Mouse (Mus musculus) lung, postnatal 10 days (tissue): Measurements from ENCODE around the gene Sdk1.
A peak's percentile ranks its signal among the peaks of the same experiment; 100 is the strongest.
"Not testable (repeated sequence)": the region's sequence is repeated elsewhere in the genome, so short reads cannot be mapped to it uniquely, and the experiment has no call there.

ENCODE experiments used
- DNase-seq: peaks from one replicate; pipeline ENCODE4 v3.0.0; 2021

Gene Sdk1

GRCm38 (mm10) chr5:141468821-141469220 is 227.5 kb downstream of the Sdk1 start:
- DNase-seq: no peak

- no peak for DNase-seq
Measured at GRCm38 (mm10) chr5:141505281-141505680, 264.0 kb downstream of the Sdk1 start.

- DNase-seq: no peak
Measured at GRCm38 (mm10) chr5:141506344-141506743, 265.1 kb downstream of the Sdk1 start.

GRCm38 (mm10) chr5:141524801-141525715 is 283.8 kb downstream of the Sdk1 start:
- DNase-seq: no peak

GRCm38 (mm10) chr5:141540193-141540592 is 298.9 kb downstream of the Sdk1 start:
- DNase-seq: no peak

DNA sequence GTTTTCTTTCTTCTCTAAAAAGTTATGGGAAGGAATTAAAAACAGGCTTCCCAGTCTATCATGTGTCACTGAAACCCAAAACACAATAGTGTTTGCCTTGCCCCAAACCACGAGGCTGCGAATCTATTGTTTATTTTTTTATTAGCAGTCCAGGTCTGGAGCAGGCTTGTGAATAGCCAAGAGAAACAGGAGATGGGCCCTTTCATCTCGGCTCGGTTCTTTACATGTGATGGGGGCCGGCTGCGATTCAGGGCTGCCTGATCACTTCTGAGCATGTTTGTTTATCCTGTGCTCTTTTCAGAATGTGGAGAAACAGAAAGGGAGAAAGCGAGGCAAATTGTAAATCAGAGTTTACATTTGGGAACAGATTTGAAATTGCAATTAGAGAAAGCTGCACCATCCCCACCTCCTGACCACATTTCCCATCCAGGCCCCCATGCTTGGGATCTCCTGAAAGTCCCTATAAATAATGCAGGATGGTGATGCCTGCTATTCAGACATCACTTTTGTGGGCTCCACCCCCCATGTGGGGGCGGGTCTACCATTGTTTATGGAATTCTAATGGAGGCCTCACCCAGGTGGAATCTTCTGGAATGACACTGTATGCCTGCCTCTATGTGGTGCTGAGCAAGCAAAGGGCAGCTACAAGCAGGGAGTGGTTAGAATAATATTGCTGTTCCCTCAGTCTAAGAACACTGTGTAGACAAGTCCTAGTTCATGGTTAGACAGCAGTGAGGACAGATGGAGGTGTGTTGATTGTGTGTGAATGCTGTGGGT is 301.8 kb downstream of the Sdk1 start:
- DNase-seq: no peak

GRCm38 (mm10) chr5:141553444-141553843 is 312.2 kb downstream of the Sdk1 start:
- DNase-seq: no peak

GRCm38 (mm10) chr5:141558731-141559130 is 317.4 kb downstream of the Sdk1 start:
- no peak for DNase-seq

DNA sequence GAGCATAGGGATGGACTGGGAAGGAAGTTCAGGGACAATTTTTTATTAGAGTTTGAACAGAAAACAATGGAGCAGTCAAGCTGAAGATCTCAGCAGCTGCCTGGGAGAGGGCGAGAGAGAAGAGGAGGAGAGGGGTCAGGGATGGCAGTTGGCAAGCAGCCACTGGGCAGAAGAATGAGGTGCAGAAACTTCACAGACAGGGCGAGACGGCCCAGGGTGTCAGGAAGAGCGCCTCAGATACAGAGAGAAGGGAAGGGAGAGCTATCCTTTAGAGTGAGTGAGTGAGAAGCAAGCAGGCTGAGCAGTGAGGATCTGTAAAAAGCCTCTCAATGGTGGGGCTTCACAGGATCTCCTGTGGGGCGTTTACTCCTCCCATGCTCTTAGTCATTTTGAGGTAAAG is 319.0 kb downstream of the Sdk1 start:
- no peak for DNase-seq

GRCm38 (mm10) chr5:141561989-141562560 is 320.8 kb downstream of the Sdk1 start:
- DNase-seq: peak; percentile 11

DNA sequence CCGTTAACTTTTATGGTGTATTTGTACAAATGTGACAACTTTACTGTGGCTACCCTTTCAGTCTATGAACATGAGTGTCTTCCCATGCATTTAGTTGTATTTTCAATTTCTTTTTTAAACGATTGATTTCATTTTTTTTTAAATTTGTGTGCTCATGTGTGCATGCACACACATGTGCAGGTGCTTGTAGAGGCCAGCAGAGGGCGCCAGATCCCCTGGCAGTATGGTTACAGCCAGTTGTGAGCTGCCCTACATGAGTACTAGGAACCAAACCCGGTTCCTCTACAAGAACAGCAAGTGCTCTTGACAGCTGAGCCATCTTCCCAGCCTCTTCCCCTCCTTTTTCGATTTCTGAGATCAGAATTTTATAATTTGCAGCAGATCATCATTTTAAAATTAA is 322.9 kb downstream of the Sdk1 start:
- no peak for DNase-seq

DNA sequence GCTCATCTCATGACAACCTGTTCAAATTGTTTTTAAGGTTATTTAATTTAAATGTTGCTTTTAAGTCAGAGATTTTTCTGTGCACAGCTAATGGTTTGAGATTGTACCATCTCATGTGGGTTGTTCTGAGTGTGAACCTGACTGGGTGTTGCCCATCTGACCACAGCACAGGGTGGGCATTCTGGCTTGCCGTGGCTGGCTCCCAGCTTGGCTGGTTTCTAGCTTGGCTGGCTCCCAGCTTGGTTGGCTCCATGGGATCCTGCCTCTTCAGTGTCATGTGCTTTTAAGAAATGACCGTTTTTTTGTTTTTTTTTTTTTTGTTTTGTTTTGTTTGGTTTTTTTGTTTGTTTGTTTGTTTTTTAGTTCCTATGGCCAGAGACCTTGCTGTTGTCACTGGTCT is 326.8 kb downstream of the Sdk1 start:
- no peak for DNase-seq

DNA sequence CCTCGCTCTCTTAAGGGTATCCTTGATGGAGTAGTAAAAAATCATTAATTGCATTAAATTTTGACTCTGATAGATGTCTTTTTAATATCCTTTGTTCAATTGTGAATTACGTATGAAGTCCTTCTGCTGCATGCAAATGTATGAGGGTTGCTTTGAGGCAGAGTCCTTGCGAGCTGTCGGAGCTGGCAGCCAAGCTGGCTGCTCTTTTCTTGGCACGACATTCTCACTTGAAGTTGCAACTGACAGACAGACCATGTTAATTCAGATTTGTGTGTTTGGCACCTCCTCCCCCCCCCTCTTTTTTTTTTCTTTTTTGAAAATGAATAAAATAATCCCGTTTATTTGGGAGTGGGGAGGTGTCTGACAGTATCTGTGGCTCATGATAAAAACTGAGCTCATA is 329.2 kb downstream of the Sdk1 start:
- no peak for DNase-seq

GRCm38 (mm10) chr5:141574263-141574662 is 333.0 kb downstream of the Sdk1 start:
- peak; percentile 62 for DNase-seq

- no peak for DNase-seq
Measured at GRCm38 (mm10) chr5:141591246-141591645, 350.0 kb downstream of the Sdk1 start.

DNA sequence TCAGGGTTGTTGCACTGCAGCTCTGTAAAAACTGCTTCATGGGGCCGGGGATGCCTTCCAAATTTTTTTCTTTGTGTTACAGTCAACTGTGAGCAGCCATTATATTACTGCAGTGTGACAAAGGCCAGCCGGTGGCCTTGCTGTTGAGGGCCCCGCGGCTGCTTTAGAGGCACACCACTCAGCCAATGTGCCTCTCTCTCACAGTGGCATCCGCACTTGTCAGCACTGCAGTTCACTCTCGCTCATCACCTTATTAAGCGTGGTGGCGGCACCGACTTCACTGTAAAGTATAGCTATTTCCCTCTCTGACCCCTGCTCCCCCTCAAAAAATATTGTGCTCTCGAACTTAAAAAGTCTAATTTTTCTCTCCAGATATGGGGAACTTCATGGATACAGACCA is 371.4 kb downstream of the Sdk1 start:
- no peak for DNase-seq

DNA sequence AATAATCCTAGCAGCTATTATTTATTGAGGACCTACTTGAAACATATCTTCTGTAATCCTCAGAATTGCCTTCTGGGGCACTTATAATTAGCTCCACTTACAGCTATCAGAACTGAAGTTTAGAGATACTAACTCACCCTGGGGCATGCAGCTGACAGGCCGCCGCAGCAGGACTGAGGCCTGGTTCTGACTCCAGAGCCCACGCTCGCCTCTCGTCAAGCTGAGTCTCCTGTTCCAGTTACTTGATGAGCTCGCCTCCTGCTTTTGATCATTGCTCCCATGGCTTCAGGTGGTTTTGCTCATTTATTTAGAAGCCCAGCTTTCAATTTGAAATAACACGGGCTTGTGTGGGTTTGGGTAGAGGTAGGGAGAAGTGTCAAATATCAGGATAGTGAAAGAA is 374.5 kb downstream of the Sdk1 start:
- no peak for DNase-seq

- DNase-seq: no peak
Measured at GRCm38 (mm10) chr5:141617660-141618059, 376.4 kb downstream of the Sdk1 start.

DNA sequence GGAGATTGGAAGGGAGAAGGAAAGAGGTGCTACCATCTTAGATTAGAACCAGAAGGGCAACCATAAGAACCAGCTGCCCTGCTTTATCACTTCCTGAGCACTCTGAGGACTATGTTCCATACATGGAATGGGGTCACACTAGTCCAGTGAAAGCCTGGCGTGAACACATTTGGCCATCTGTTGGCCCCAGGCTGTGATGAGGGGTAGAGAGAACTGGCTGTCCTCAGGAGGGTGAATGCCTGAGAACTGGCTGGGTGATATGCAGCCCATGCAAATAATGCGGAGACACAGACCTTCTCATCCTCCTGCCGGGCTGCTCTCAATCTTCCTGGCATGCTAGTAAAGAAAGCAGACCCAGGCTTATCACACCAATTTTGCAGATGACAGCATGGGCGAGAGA is 384.1 kb downstream of the Sdk1 start:
- DNase-seq: no peak

GRCm38 (mm10) chr5:141631641-141632040 is 390.4 kb downstream of the Sdk1 start:
- DNase-seq: no peak

- no peak for DNase-seq
Measured at GRCm38 (mm10) chr5:141633271-141633670, 392.0 kb downstream of the Sdk1 start.

DNA sequence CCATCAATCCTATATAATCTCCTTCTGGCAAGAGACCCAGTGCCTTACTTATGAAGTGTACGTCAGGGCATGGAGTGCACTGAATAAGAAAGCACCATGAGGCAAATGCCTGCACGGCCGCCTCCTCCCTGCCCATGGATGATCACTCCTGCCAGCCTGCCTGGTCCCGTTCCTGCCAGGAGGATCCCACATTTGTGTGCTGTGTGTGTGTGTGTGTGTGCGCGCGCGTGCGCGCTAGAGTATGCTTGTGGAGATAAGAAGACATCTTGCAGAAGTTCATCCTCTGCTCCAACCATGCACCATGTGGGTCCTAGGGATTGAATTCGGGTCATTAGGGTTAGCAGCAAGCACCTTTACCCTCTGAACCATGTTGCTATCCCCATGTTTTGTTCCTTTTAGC is 395.1 kb downstream of the Sdk1 start:
- no peak for DNase-seq

DNA sequence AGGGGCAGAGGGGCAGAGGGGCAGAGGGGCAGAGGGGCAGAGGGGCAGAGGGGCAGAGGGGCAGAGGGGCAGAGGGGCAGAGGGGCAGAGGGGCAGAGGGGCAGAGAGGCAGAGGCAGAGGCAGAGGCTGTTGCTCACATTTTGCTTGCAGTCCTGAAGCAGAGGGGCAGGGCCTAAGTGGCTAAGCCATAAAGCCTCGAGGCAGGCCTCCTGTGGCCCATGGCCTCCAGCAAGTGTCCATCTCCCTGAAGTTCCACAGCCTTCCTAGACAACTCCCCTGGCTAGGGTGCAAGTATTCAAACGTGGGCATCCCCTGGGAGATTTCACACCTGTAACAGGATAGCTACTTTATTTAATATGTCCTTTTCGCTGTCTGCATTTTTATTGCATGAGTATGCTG is 395.8 kb downstream of the Sdk1 start:
- not testable (repeated sequence) for DNase-seq

GRCm38 (mm10) chr5:141645671-141646070 is 404.4 kb downstream of the Sdk1 start:
- no peak for DNase-seq
